Mouse (Mus musculus) heart, adult 2 months (tissue): ENCODE results near the gene Runx1. TPM values are rescaled to one million over a fixed set of nuclear protein-coding genes. Genes with fewer than 3 reads are reported as not detected.

ENCODE experiments used
- DNase-seq, 2 experiments: peaks; one replicate each; pipeline ENCODE4 v3.0.0; 2021
- H3K27ac ChIP-seq: fragments of 200-600 bp; 2 replicates; pipeline ENCODE4 v1.8.1; 2022
- H3K27me3 ChIP-seq: fragments of 200-500 bp; 2 replicates; pipeline ENCODE4 v1.6.1; 2012; ENCODE audit warnings: mild to moderate bottlenecking, low read length, inconsistent platforms, mixed read lengths; ENCODE audit not compliant: control insufficient read depth, insufficient read depth
- H3K36me3 ChIP-seq: fragments of 200-500 bp; 2 replicates; pipeline ENCODE4 v1.6.1; 2012; ENCODE audit warnings: low read length, inconsistent platforms; ENCODE audit not compliant: control insufficient read depth, insufficient read depth
- H3K4me1 ChIP-seq: fragments of 200-500 bp; 2 replicates; pipeline ENCODE4 v1.6.1; 2011; ENCODE audit warnings: low read length; ENCODE audit not compliant: control insufficient read depth, insufficient read depth
- H3K4me3 ChIP-seq: fragments of 200-600 bp; 2 replicates; pipeline ENCODE4 v1.8.1; 2022
- H3K79me2 ChIP-seq: fragments of 200-500 bp; replicated peaks from 2 replicates; pipeline ENCODE4 v1.6.1; 2012; ENCODE audit warnings: mild to moderate bottlenecking, inconsistent platforms, low read length, moderate library complexity, mixed read lengths; ENCODE audit not compliant: control insufficient read depth, insufficient read depth
- H3K9ac ChIP-seq: fragments of 200-500 bp; 2 replicates; pipeline ENCODE4 v1.6.1; 2012; ENCODE audit warnings: low read depth, mild to moderate bottlenecking, control low read depth, inconsistent platforms, low read length, mixed read lengths
- CTCF ChIP-seq: fragments of 200-600 bp; IDR thresholded peaks from 2 replicates; pipeline ENCODE4 v1.8.1; 2022; ENCODE audit warnings: antibody characterized with exemption, mild to moderate bottlenecking, moderate library complexity
- EP300 ChIP-seq: fragments of 200-500 bp; IDR thresholded peaks from 2 replicates; pipeline ENCODE4 v1.6.1; 2011; ENCODE audit warnings: low read depth, low read length, control low read depth; ENCODE audit not compliant: insufficient read depth
- POLR2A ChIP-seq: fragments of 200-500 bp; IDR thresholded peaks from 2 replicates; pipeline ENCODE4 v1.6.1; 2011; ENCODE audit warnings: mild to moderate bottlenecking, low read depth, low read length, control low read depth; ENCODE audit not compliant: insufficient read depth
- WGBS: fragments of 180-500 bp; shearing (Covaris S2); methylation state at CpG from one replicate; pipeline ENCODE4 v1.1.7; 2018; 5-methylcytosine and 5-hydroxymethylcytosine counted together
- intact Hi-C: fragments of 180-260 bp; cut with DNase I; formaldehyde crosslinking; loops from one replicate; pipeline ENCODE4 v1.15.1; 2025
- polyA plus RNA-seq: library from polyadenylated mRNA; depleted of rRNA; stranded (reverse); fragments of >200 nt; gene quantifications from 2 replicates; pipeline ENCODE4 v1.2.3, GENCODE M21; 2012
- total RNA-seq, 2 experiments: library from RNA; stranded (reverse); gene quantifications; 2 replicates each; pipeline ENCODE4 v1.2.3; 2021

The Runx1 gene
- total and polyA plus RNA-seq, 3 experiments, result 1.8 to 2.4 (median 2.1) TPM

DNA sequence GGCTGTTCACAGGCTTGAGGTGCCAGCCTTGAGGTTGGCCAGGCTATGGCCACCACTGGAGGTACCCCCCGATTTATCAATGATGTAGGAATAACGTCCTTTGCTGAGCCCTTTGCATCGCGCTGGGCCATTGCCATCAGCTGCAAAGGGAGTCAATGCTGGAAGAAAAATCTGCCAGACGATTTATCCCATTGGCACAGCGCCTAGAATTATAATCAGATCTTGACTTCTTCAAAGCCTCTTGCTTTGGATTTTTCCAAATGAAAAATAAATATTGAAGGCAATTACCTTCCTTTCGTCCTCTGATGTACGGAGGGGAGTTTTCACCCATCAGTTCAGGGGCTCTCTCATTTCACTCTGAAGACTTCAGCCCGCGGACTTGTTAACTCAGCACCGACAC lies 260.7 kb downstream of the Runx1 start:
- no peak overlapping the region for H3K9ac ChIP-seq
- no peaks in the 10 kb centered on the region for H3K4me1 ChIP-seq
- H3K79me2 ChIP-seq, result no peaks in the 10 kb centered on the region
- intact Hi-C loops, result loop anchor here (1.0 to 2.0 kb wide), 5 partner anchors 134 to 978 kb away; no protein-coding TSS in a partner anchor
- no peak for DNase-seq
- no peak for TF ChIP-seq POLR2A
- no peak for TF ChIP-seq EP300
- TF ChIP-seq CTCF, result no peak
- no peak overlapping the region for H3K4me3 ChIP-seq
- H3K36me3 ChIP-seq, result no peaks in the 10 kb centered on the region
- H3K27ac ChIP-seq, result no peak overlapping the region
- H3K27me3 ChIP-seq, result no peaks in the 10 kb centered on the region
- 51% methylated on average over 11 of the region's 11 CpGs for WGBS

DNA sequence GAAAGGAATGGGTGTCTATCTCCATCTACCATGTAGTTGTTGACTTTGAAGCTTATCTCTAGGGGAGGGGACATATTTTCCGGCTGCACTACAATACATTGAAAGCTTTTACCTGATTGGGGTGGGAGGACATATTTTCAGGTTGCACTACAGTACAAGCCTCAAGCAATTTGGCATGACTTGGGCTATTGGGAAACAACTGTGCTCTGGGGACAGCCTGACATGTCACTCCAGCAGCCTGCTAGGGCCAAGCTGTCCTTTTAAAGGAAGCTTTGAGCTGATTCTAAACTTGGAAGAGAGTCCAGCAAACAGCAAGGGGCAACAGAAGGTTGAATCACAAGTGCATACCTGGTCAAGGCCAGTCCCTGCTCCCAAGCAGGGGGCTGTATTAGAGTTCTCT lies 270.9 kb downstream of the Runx1 start:
- intact Hi-C loops, result no loop called here
- Histone ChIP-seq H3K27ac (no peak overlapping the region), H3K4me3 (no peak overlapping the region), H3K9ac (no peak overlapping the region), H3K79me2 (no peaks in the 10 kb centered on the region), H3K27me3 (no peaks in the 10 kb centered on the region), H3K36me3 (no peaks in the 10 kb centered on the region), H3K4me1 (no peaks in the 10 kb centered on the region)
- 54% methylated on average over 1 of the region's 1 CpGs for WGBS
- TF ChIP-seq POLR2A, result no peak
- TF ChIP-seq EP300, result no peak
- TF ChIP-seq CTCF, result no peak
- no peak for DNase-seq

DNA sequence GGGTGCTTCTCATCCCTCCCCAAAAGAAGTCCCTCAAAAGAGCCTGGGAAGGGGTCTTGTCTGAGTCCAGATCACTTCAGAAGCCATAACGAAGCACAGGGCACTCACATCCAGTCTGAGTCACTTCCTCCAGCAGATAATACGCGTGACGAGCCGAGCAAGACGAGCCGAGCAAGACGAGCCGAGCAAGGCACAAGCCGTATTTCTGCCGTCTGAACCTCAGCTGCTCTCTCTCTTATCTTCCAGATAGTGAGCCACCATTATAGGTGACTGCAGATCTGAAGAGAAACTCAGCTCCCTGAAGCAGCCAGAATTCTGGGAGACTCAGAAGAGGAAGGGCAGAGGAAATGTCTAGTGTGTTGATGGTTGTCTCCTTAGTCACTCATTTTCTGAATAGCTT lies 273.1 kb downstream of the Runx1 start:
- no peaks in the 10 kb centered on the region for H3K27me3 ChIP-seq
- H3K4me1 ChIP-seq, result no peaks in the 10 kb centered on the region
- no peak for DNase-seq
- H3K9ac ChIP-seq, result no peak overlapping the region
- H3K4me3 ChIP-seq, result no peak overlapping the region
- TF ChIP-seq CTCF, result no peak
- TF ChIP-seq EP300, result no peak
- TF ChIP-seq POLR2A, result no peak
- H3K27ac ChIP-seq, result no peak overlapping the region
- intact Hi-C loops, result no loop called here
- no peaks in the 10 kb centered on the region for H3K36me3 ChIP-seq
- 12% methylated on average over 11 of the region's 11 CpGs for WGBS
- no peaks in the 10 kb centered on the region for H3K79me2 ChIP-seq

DNA sequence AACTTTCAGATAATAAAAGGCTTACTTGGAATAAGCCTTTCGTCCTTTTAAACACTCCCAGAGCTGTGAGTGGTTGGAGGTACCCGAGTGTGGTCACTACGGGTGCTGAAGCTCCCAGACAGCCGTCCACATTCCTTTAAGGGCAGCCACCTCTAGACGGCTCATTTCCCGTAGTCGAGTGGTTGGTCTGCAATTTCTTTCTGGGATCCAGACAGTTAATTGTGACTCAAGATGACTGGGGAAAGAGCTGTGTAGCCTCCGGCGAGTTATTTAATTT lies 273.9 kb downstream of the Runx1 start:
- no peaks in the 10 kb centered on the region for H3K79me2 ChIP-seq
- no peak for DNase-seq
- no peak for TF ChIP-seq CTCF
- TF ChIP-seq POLR2A, result no peak
- TF ChIP-seq EP300, result no peak

More for the DNA sequence above, 273.9 kb downstream of the Runx1 start:
- H3K27me3 ChIP-seq, result no peaks in the 10 kb centered on the region
- no peak overlapping the region for H3K9ac ChIP-seq
- H3K27ac ChIP-seq, result no peak overlapping the region
- intact Hi-C loops, result no loop called here
- H3K4me1 ChIP-seq, result no peaks in the 10 kb centered on the region
- no peak overlapping the region for H3K4me3 ChIP-seq
- WGBS, result 75% methylated on average over 9 of the region's 9 CpGs
- H3K36me3 ChIP-seq, result no peaks in the 10 kb centered on the region
